Mouse (Mus musculus): ENCODE results near the gene Gm11077. TPM values are rescaled to one million over a fixed set of nuclear protein-coding genes. Genes with fewer than 3 reads are reported as not detected.

Gm11077 gene
- polyA plus RNA-seq, 1 experiment from 2014 or later = not detected

GRCm38 (mm10) chr6:140698596-140698995 is 30.5 kb upstream of the Gm11077 start:
- DNase-seq (ENCODE audit: low spot score) (no peak), ATAC-seq (replicated peaks; ENCODE audit: low FRiP score) (no peak)
- H3K36me3 ChIP-seq (ENCODE audit: control insufficient read depth, insufficient read depth, low read length) = no peaks in the 10 kb centered on the region
- H3K4me2 ChIP-seq = no peak overlapping the region
- WGBS = 96% methylated on average over 1 of the region's 1 CpGs
- H3K4me1 ChIP-seq (replicated peaks; ENCODE audit: control insufficient read depth, insufficient read depth, low read length) = no peaks in the 10 kb centered on the region
- H3K4me3 ChIP-seq (ENCODE audit: low read depth, low read length) = no peak overlapping the region
- H3K9me3 ChIP-seq (ENCODE audit: control insufficient read depth, low read length) = no peaks in the 10 kb centered on the region
- no peak overlapping the region for H3K9ac ChIP-seq (ENCODE audit: low read depth, low read length)
- H3K27me3 ChIP-seq (replicated peaks; ENCODE audit: control insufficient read depth, insufficient read depth, low read length) = no peaks in the 10 kb centered on the region
- H3K27ac ChIP-seq (ENCODE audit: low read depth, low read length) = no peak overlapping the region

GRCm38 (mm10) chr6:140701259-140701658 is 27.8 kb upstream of the Gm11077 start:
- H3K4me1 ChIP-seq (replicated peaks; ENCODE audit: control insufficient read depth, insufficient read depth, low read length) = no peaks in the 10 kb centered on the region
- no peaks in the 10 kb centered on the region for H3K36me3 ChIP-seq (ENCODE audit: control insufficient read depth, insufficient read depth, low read length)
- no peak for ATAC-seq (replicated peaks; ENCODE audit: low FRiP score)
- no peak overlapping the region for H3K4me3 ChIP-seq (ENCODE audit: low read depth, low read length)
- no peak for DNase-seq (ENCODE audit: low spot score)
- H3K27me3 ChIP-seq (replicated peaks; ENCODE audit: control insufficient read depth, insufficient read depth, low read length) = no peaks in the 10 kb centered on the region
- H3K9ac ChIP-seq (ENCODE audit: low read depth, low read length) = no peak overlapping the region
- no peak overlapping the region for H3K27ac ChIP-seq (ENCODE audit: low read depth, low read length)
- H3K9me3 ChIP-seq (ENCODE audit: control insufficient read depth, low read length) = no peaks in the 10 kb centered on the region
- WGBS = 79% methylated on average over 6 of the region's 6 CpGs
- H3K4me2 ChIP-seq = no peak overlapping the region

DNA sequence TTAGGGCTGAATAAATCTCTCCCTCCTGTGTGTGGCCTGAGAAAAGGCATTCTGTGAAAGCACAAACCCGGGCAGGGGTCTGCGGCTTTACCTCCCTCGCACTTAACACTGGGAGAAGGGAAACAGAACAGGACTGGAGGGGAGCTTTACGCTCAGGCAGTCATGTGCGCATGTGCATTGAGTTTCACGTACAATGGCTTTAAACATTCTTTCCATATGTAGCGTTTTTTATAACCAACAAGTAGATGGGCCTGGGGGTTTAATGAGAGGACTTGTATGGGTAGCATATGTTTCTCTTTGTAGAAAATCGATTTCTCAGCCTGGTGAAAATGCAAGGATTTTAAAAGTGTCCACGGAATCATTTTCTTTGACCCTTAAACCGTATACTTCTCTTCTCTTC is 24.0 kb upstream of the Gm11077 start:
- no peaks in the 10 kb centered on the region for H3K4me1 ChIP-seq (replicated peaks; ENCODE audit: control insufficient read depth, insufficient read depth, low read length)
- no peaks in the 10 kb centered on the region for H3K9me3 ChIP-seq (ENCODE audit: control insufficient read depth, low read length)
- no peaks in the 10 kb centered on the region for H3K27me3 ChIP-seq (replicated peaks; ENCODE audit: control insufficient read depth, insufficient read depth, low read length)
- no peak overlapping the region for H3K4me2 ChIP-seq
- DNase-seq (ENCODE audit: low spot score) (no peak), ATAC-seq (replicated peaks; ENCODE audit: low FRiP score) (no peak)
- H3K27ac ChIP-seq (ENCODE audit: low read depth, low read length) = no peak overlapping the region
- no peaks in the 10 kb centered on the region for H3K36me3 ChIP-seq (ENCODE audit: control insufficient read depth, insufficient read depth, low read length)
- H3K9ac ChIP-seq (ENCODE audit: low read depth, low read length) = no peak overlapping the region
- H3K4me3 ChIP-seq (ENCODE audit: low read depth, low read length) = no peak overlapping the region
- WGBS = 85% methylated on average over 10 of the region's 10 CpGs

DNA sequence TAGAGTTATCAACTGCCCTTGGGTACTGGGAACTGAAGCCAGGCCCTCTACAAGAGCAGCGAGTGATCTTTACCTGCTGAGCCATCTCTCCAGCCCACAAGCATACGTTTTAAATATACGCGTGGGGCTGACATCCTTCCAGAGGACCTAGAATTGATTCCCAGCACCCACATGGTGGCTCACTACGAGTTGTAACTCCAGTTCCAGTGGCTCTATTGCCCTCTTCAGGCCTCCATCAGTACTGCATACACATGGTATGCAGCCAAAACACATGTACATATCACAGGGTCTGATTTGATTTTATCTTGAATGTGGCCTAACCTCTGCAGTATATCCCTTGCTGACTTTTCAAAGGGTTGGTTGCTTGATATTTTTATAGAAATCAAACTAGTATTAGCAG is 23.0 kb upstream of the Gm11077 start:
- Histone ChIP-seq H3K4me2 (no peak overlapping the region), H3K27ac (ENCODE audit: low read depth, low read length) (no peak overlapping the region), H3K27me3 (replicated peaks; ENCODE audit: control insufficient read depth, insufficient read depth, low read length) (no peaks in the 10 kb centered on the region), H3K9ac (ENCODE audit: low read depth, low read length) (no peak overlapping the region), H3K4me3 (ENCODE audit: low read depth, low read length) (no peak overlapping the region), H3K4me1 (replicated peaks; ENCODE audit: control insufficient read depth, insufficient read depth, low read length) (no peaks in the 10 kb centered on the region), H3K36me3 (ENCODE audit: control insufficient read depth, insufficient read depth, low read length) (no peaks in the 10 kb centered on the region), H3K9me3 (ENCODE audit: control insufficient read depth, low read length) (no peaks in the 10 kb centered on the region)
- WGBS = 95% methylated on average over 5 of the region's 5 CpGs
- no peak for ATAC-seq (replicated peaks; ENCODE audit: low FRiP score)
- DNase-seq (ENCODE audit: low spot score) = no peak

DNA sequence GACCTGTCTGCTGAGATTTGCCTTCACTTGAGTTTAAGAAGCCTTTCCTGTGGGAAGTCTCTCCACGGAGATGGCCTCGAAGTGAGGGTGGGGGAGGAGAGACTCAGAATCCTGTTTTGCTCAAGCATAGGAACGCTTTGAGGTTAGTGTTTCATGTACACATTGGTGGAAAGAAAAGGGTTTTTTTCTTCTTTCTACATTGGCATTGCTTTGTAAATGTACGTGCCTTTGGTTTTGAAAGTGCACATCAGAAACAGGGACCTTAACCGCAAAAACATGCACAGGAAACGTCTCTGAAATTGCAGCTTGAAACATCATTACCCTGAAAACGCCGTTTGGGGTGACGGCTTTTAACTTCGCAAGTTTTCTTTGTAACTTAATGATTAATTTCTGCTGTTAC is 21.0 kb upstream of the Gm11077 start:
- WGBS = 69% methylated on average over 10 of the region's 10 CpGs
- no peaks in the 10 kb centered on the region for H3K4me1 ChIP-seq (replicated peaks; ENCODE audit: control insufficient read depth, insufficient read depth, low read length)
- no peaks in the 10 kb centered on the region for H3K9me3 ChIP-seq (ENCODE audit: control insufficient read depth, low read length)
- H3K36me3 ChIP-seq (ENCODE audit: control insufficient read depth, insufficient read depth, low read length) = no peaks in the 10 kb centered on the region
- DNase-seq (ENCODE audit: low spot score) = no peak
- no peak overlapping the region for H3K4me3 ChIP-seq (ENCODE audit: low read depth, low read length)
- no peak overlapping the region for H3K9ac ChIP-seq (ENCODE audit: low read depth, low read length)
- no peak overlapping the region for H3K4me2 ChIP-seq
- no peaks in the 10 kb centered on the region for H3K27me3 ChIP-seq (replicated peaks; ENCODE audit: control insufficient read depth, insufficient read depth, low read length)
- ATAC-seq (replicated peaks; ENCODE audit: low FRiP score) = no peak
- no peak overlapping the region for H3K27ac ChIP-seq (ENCODE audit: low read depth, low read length)

DNA sequence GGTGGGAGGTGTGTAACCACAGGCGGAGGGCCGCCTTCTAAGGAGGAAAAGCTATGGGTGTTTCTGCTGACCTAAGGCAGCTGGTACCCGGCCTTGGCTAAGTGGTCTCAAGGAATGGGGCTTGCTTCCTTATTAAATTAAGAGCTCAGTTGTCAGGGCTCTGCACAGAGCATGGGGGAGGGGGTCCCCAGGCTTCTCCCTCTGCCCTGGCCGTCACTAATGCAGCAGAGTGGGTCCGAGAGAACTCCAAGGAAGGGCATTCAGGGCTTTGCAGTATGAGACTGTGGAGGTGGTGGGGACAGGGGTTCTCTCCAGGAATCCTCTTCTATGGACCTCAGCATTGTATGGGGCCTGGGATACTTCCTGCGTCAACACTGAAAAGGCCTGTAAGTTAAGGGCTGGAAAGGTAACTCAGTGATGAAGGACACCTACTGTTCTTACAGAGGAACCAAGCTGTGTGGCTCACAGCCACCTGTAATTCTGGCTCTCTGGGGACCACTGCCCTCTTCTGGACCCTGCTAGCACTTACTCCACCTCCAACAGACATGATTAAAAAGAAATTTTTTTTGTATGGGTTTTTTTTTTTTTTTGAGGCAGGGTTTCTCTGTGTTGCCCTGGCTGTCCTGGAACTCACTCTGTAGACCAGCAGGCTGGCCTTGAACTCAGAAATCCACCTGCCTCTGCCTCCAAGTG is 19.5 kb upstream of the Gm11077 start:
- 72% methylated on average over 6 of the region's 6 CpGs for WGBS
- Histone ChIP-seq H3K36me3 (ENCODE audit: control insufficient read depth, insufficient read depth, low read length) (no peaks in the 10 kb centered on the region), H3K9me3 (ENCODE audit: control insufficient read depth, low read length) (no peaks in the 10 kb centered on the region), H3K9ac (ENCODE audit: low read depth, low read length) (no peak overlapping the region), H3K4me1 (replicated peaks; ENCODE audit: control insufficient read depth, insufficient read depth, low read length) (no peaks in the 10 kb centered on the region), H3K4me3 (ENCODE audit: low read depth, low read length) (no peak overlapping the region), H3K4me2 (no peak overlapping the region), H3K27ac (ENCODE audit: low read depth, low read length) (no peak overlapping the region), H3K27me3 (replicated peaks; ENCODE audit: control insufficient read depth, insufficient read depth, low read length) (no peaks in the 10 kb centered on the region; the same call in 1 of the 2 replicates)
- DNase-seq (ENCODE audit: low spot score) = no peak
- ATAC-seq (replicated peaks; ENCODE audit: low FRiP score) = no peak

DNA sequence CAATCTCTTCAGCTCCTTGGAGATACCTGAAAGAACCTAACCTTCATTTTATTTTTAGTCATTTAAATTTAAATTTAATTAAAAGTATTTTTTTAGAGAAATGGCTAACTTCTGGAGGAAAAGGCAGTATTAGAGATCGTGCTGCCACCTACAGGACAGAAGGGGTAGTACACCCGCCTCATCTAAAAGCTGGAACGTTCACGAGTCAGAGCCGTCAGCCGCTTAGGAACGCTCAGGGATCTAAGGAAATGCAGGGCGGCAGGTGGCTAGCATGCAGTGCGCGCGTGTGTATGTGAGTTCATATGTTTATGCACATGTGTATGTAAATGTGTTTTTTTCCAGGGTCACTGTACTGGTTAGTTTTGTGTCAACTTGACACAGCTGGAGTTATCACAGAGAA is 16.3 kb upstream of the Gm11077 start:
- no peak for ATAC-seq (replicated peaks; ENCODE audit: low FRiP score)
- H3K27ac ChIP-seq (ENCODE audit: low read depth, low read length) = no peak overlapping the region
- H3K4me1 ChIP-seq (replicated peaks; ENCODE audit: control insufficient read depth, insufficient read depth, low read length) = no peaks in the 10 kb centered on the region
- no peaks in the 10 kb centered on the region for H3K36me3 ChIP-seq (ENCODE audit: control insufficient read depth, insufficient read depth, low read length)
- no peaks in the 10 kb centered on the region for H3K9me3 ChIP-seq (ENCODE audit: control insufficient read depth, low read length)
- H3K9ac ChIP-seq (ENCODE audit: low read depth, low read length) = no peak overlapping the region
- no peak overlapping the region for H3K4me3 ChIP-seq (ENCODE audit: low read depth, low read length)
- 4% methylated on average over 11 of the region's 11 CpGs for WGBS
- DNase-seq (ENCODE audit: low spot score) = peak; percentile 47
- H3K4me2 ChIP-seq = no peak overlapping the region
- no peaks in the 10 kb centered on the region; the same call in 1 of the 2 replicates for H3K27me3 ChIP-seq (replicated peaks; ENCODE audit: control insufficient read depth, insufficient read depth, low read length)

GRCm38 (mm10) chr6:140714905-140715365 is 14.1 kb upstream of the Gm11077 start:
- Histone ChIP-seq H3K9ac (ENCODE audit: low read depth, low read length) (no peak overlapping the region), H3K27me3 (replicated peaks; ENCODE audit: control insufficient read depth, insufficient read depth, low read length) (no peaks in the 10 kb centered on the region; the same call in 1 of the 2 replicates), H3K27ac (ENCODE audit: low read depth, low read length) (no peak overlapping the region), H3K9me3 (ENCODE audit: control insufficient read depth, low read length) (peaks cover under 1% of the 10 kb centered on the region; the same call in 1 of the 2 replicates), H3K4me1 (replicated peaks; ENCODE audit: control insufficient read depth, insufficient read depth, low read length) (no peaks in the 10 kb centered on the region), H3K4me2 (no peak overlapping the region), H3K4me3 (ENCODE audit: low read depth, low read length) (no peak overlapping the region), H3K36me3 (ENCODE audit: control insufficient read depth, insufficient read depth, low read length) (no peaks in the 10 kb centered on the region)
- peak; percentile 50 for ATAC-seq (replicated peaks; ENCODE audit: low FRiP score)
- DNase-seq (ENCODE audit: low spot score) = peak; percentile 49
- WGBS = 22% methylated on average over 10 of the region's 10 CpGs

- no peak for ATAC-seq (replicated peaks; ENCODE audit: low FRiP score)
- H3K4me2 ChIP-seq = no peak overlapping the region
- no peak overlapping the region for H3K9ac ChIP-seq (ENCODE audit: low read depth, low read length)
- WGBS = 60% methylated on average over 10 of the region's 10 CpGs
- H3K4me3 ChIP-seq (ENCODE audit: low read depth, low read length) = no peak overlapping the region
- no peaks in the 10 kb centered on the region for H3K36me3 ChIP-seq (ENCODE audit: control insufficient read depth, insufficient read depth, low read length)
- H3K4me1 ChIP-seq (replicated peaks; ENCODE audit: control insufficient read depth, insufficient read depth, low read length) = no peaks in the 10 kb centered on the region
- no peak overlapping the region for H3K27ac ChIP-seq (ENCODE audit: low read depth, low read length)
- H3K9me3 ChIP-seq (ENCODE audit: control insufficient read depth, low read length) = peaks cover 2% of the 10 kb centered on the region; the same call in 1 of the 2 replicates
- DNase-seq (ENCODE audit: low spot score) = no peak
- no peaks in the 10 kb centered on the region for H3K27me3 ChIP-seq (replicated peaks; ENCODE audit: control insufficient read depth, insufficient read depth, low read length)
These were observed 7.0 kb upstream of the Gm11077 start for GRCm38 (mm10) chr6:140722058-140722457.

Data from liver, embryonic 11.5 days (tissue).